8 mouse cellular contexts compared by ENCODE assay signal in genomic region chrX:48593721-48594098, GRCm38 (mm10). TPM values are rescaled to one million over a fixed set of nuclear protein-coding genes. Genes with fewer than 3 reads are reported as not detected.
DNase-seq lines count a peak whose midpoint lies in the region; ATAC-seq and TF ChIP-seq lines count a peak whose summit lies in the region.

No protein-coding gene starts in this region.

- H3K9me3 ChIP-seq in heart, embryonic 12.5 days (replicated peaks): peaks cover 3% of the 10 kb centered on the region; the same call in 1 of the 2 replicates
- no peaks in the 10 kb centered on the region for H3K9me3 ChIP-seq in hindbrain, embryonic 14.5 days (ENCODE audit: control insufficient read depth, low read length)
- no peaks in the 10 kb centered on the region for H3K9me3 ChIP-seq in midbrain, embryonic 13.5 days

- H3K9ac ChIP-seq in heart, embryonic 12.5 days: peak overlapping the region; percentile 86
- H3K9ac ChIP-seq in hindbrain, embryonic 14.5 days: peak overlapping the region; percentile 79
- H3K9ac ChIP-seq in midbrain, embryonic 13.5 days (replicated peaks): peak overlapping the region; percentile 82

- H3K4me3 ChIP-seq in heart, embryonic 12.5 days: peak overlapping the region; percentile 81
- H3K4me3 ChIP-seq in bone marrow, adult 2 months (replicated peaks; ENCODE audit: control insufficient read depth, low read depth, low read length): peak overlapping the region; percentile 93
- peak overlapping the region; percentile 64 for H3K4me3 ChIP-seq in hindbrain, embryonic 14.5 days (replicated peaks; ENCODE audit: low read length)
- peak overlapping the region; percentile 66 for H3K4me3 ChIP-seq in midbrain, embryonic 13.5 days (replicated peaks)

- H3K36me3 ChIP-seq in heart, embryonic 12.5 days: peaks cover 16% of the 10 kb centered on the region
- peaks cover 24% of the 10 kb centered on the region for H3K36me3 ChIP-seq in hindbrain, embryonic 14.5 days (replicated peaks; ENCODE audit: control insufficient read depth, insufficient read depth)
- peaks cover 11% of the 10 kb centered on the region; the same call in 1 of the 2 replicates for H3K36me3 ChIP-seq in midbrain, embryonic 13.5 days

- DNase-seq in heart, adult 8-10 months (ENCODE audit: low spot score): no peak
- DNase-seq in 416B (ENCODE audit: low read depth): peak; percentile 8
- no peak for DNase-seq in hindbrain, embryonic 14.5 days (ENCODE audit: low spot score)
- DNase-seq in gastrocnemius, adult 18-20 months (ENCODE audit: low spot score): no peak
- no peak for DNase-seq in adrenal gland, postnatal 4 days (ENCODE audit: low spot score in 2 of 2)

- no peak for TF ChIP-seq POLR2A in bone marrow, adult 2 months (IDR thresholded peaks at IDR 0.05; ENCODE audit: borderline replicate concordance, control insufficient read depth, low read depth, low read length)

- no peak for TF ChIP-seq CTCF in bone marrow, adult 2 months (IDR thresholded peaks at IDR 0.05; ENCODE audit: control insufficient read depth, insufficient read depth, low read length)

- peak; percentile 48; the same call in 1 of the 2 replicates for ATAC-seq in heart, embryonic 12.5 days (ENCODE audit: insufficient number of reproducible peaks, low FRiP score)
- ATAC-seq in hindbrain, embryonic 14.5 days (ENCODE audit: low FRiP score): peak; percentile 58
- peak; percentile 66 for ATAC-seq in midbrain, embryonic 13.5 days

- no peaks in the 10 kb centered on the region for H3K4me1 ChIP-seq in heart, embryonic 12.5 days (replicated peaks)
- H3K4me1 ChIP-seq in bone marrow, adult 2 months (ENCODE audit: control insufficient read depth, insufficient read depth, low read length): no peaks in the 10 kb centered on the region
- H3K4me1 ChIP-seq in hindbrain, embryonic 14.5 days (replicated peaks; ENCODE audit: control insufficient read depth, insufficient read depth, low read length): peaks cover 6% of the 10 kb centered on the region; the same call in 1 of the 2 replicates
- peaks cover 8% of the 10 kb centered on the region for H3K4me1 ChIP-seq in midbrain, embryonic 13.5 days (replicated peaks)

- H3K27me3 ChIP-seq in heart, embryonic 12.5 days (replicated peaks): no peaks in the 10 kb centered on the region
- no peaks in the 10 kb centered on the region for H3K27me3 ChIP-seq in hindbrain, embryonic 14.5 days (ENCODE audit: control insufficient read depth, insufficient read depth, low read length)
- no peaks in the 10 kb centered on the region for H3K27me3 ChIP-seq in midbrain, embryonic 13.5 days

- H3K27ac ChIP-seq in heart, embryonic 12.5 days (ENCODE audit: poor library complexity, severe bottlenecking): peak overlapping the region; percentile 82
- peak overlapping the region; percentile 63; the same call in 1 of the 2 replicates for H3K27ac ChIP-seq in bone marrow, adult 2 months (ENCODE audit: control insufficient read depth, insufficient read depth, low read depth, low read length, poor library complexity)
- H3K27ac ChIP-seq in hindbrain, embryonic 14.5 days: peak overlapping the region; percentile 85
- H3K27ac ChIP-seq in midbrain, embryonic 13.5 days: peak overlapping the region; percentile 90

- H3K4me2 ChIP-seq in heart, embryonic 12.5 days: peak overlapping the region; percentile 64
- H3K4me2 ChIP-seq in hindbrain, embryonic 14.5 days (replicated peaks): peak overlapping the region; percentile 55
- H3K4me2 ChIP-seq in midbrain, embryonic 13.5 days (replicated peaks): peak overlapping the region; percentile 59

- 22% methylated on average over 11 of the region's 15 CpGs for WGBS in heart, embryonic 12.5 days
- 12% methylated on average over 15 of the region's 15 CpGs for WGBS in bone marrow, adult 2 months
- 26% methylated on average over 12 of the region's 15 CpGs for WGBS in hindbrain, embryonic 14.5 days
- WGBS in midbrain, embryonic 13.5 days: 54% methylated on average over 11 of the region's 15 CpGs

RNA-seq across cellular contexts. Expression of gene Zfp280c, which starts 0.6 kb away (rescaled TPM):
- 7.2 TPM in 2 replicates for polyA plus RNA-seq in heart, embryonic 12.5 days (2016; fragmentation: Nextera tagmentation; extraction: Ambion mirVana)
- 1 to 10 TPM; 3.4 to 6.0 (median 5.3) TPM for total RNA-seq in heart, adult 8-10 months (2022)
- polyA plus RNA-seq in bone marrow, adult 2 months (2011; ENCODE audit: insufficient read depth, insufficient read length, low replicate concordance, missing spikeins): 4.8 and 8.5 TPM in 2 replicates
- 12.7 and 12.9 TPM in 2 replicates for polyA plus RNA-seq in hindbrain, embryonic 14.5 days (2014; fragmentation: Nextera tagmentation; extraction: Ambion mirVana)
- polyA plus RNA-seq in midbrain, embryonic 13.5 days (2015; fragmentation: Nextera tagmentation; extraction: Ambion mirVana): 12.4 and 14.4 TPM in 2 replicates
- total RNA-seq in gastrocnemius, adult 18-20 months (2021): 1 to 10 TPM; 4.6 TPM
- 10 to 100 TPM; 26.3 to 27.1 TPM for total RNA-seq in adrenal gland, postnatal 4 days (2021)

RNA-seq across cellular contexts. Expression of gene Slc25a14, which starts 29.5 kb away (rescaled TPM):
- polyA plus RNA-seq in heart, embryonic 12.5 days (2016; fragmentation: Nextera tagmentation; extraction: Ambion mirVana): 9.5 and 9.9 TPM in 2 replicates
- total RNA-seq in heart, adult 8-10 months (2022): 1 to 10 TPM; 1.4 to 2.8 (median 2.2) TPM
- 2.3 and 3.6 TPM in 2 replicates for polyA plus RNA-seq in bone marrow, adult 2 months (2011; ENCODE audit: insufficient read depth, insufficient read length, low replicate concordance, missing spikeins)
- 40.8 and 44.8 TPM in 2 replicates for polyA plus RNA-seq in hindbrain, embryonic 14.5 days (2014; fragmentation: Nextera tagmentation; extraction: Ambion mirVana)
- polyA plus RNA-seq in midbrain, embryonic 13.5 days (2015; fragmentation: Nextera tagmentation; extraction: Ambion mirVana): 40.2 and 43.9 TPM in 2 replicates
- 1 to 10 TPM; 1.9 to 2.3 TPM for total RNA-seq in gastrocnemius, adult 18-20 months (2021)
- 1 to 10 TPM; 9.1 to 9.5 TPM for total RNA-seq in adrenal gland, postnatal 4 days (2021)
